Mouse (Mus musculus) Patski (cell line): ENCODE measurements around the gene Tmub2. TPM values are rescaled to one million over a fixed set of nuclear protein-coding genes. Genes with fewer than 3 reads are reported as not detected.

Source experiments
- ATAC-seq: fragments of 100-300 bp; one replicate; pipeline ENCODE4 v1.8.0; 2021
- CTCF ChIA-PET: fragments of 350-600 bp; sonication (Branson Sonifier 250); formaldehyde crosslinking; loops from one replicate; lab custom pipeline; 2022; ENCODE audit warnings: inconsistent platforms; lab: Charles Lee
- POLR2A ChIA-PET: fragments of 350-600 bp; sonication (Branson Sonifier 250); formaldehyde crosslinking; loops from one replicate; lab custom pipeline; 2022; ENCODE audit warnings: antibody characterized with exemption, inconsistent platforms; lab: Charles Lee
- DNase-seq: peaks from one replicate; pipeline ENCODE4 v3.0.0-alpha.2; 2011; ENCODE audit warnings: low read depth, low spot score
- H3K27me3 ChIP-seq: fragments of 371-371 bp; one replicate; pipeline ENCODE4 v1.5.1; 2021
- CTCF ChIP-seq: fragments of 100-300 bp; IDR thresholded peaks from one replicate; pipeline ENCODE4 v1.5.1; 2021
- in situ Hi-C: fragments of 300-500 bp; cut with MboI; formaldehyde crosslinking; loops from 3 replicates; pipeline ENCODE4 v1.11.1; 2018; ENCODE audit warnings: low pct_unique_long_range_greater_than_20kb, mixed read lengths
- polyA plus RNA-seq: library from polyadenylated mRNA; unstranded; gene quantifications from one replicate; pipeline ENCODE4 v1.2.3, GENCODE M21; 2021

Gene Tmub2
- polyA plus RNA-seq, 1 experiment from 2014 or later, result 60.5 TPM

DNA sequence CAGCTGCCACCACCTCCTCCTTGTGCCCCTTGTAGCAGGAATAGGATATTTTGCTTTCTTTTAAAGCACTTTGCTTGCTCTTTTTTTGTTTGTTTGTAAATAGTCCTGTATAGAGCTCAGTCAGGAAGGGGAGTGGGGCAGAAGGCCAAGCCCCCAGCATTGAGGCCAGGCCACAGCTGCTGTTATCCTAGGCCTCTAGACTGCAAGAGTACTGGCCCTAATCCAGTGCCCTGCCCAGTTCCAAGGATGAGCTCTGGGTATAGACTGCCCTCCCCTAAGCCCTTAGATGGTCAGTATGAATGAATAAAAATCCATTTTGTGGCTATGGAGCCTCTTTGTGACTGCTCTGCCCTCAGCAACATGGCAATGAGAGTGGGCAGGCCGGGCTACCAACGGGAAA lies 4.2 kb downstream of the Tmub2 start:
- DNase-seq (no peak), ATAC-seq (no peak)
- in situ Hi-C loops, result no loop called here
- no peak for TF ChIP-seq CTCF
- ChIA-PET POLR2A (no interaction called here), CTCF (no interaction called here)
- H3K27me3 ChIP-seq, result no peaks in the 10 kb centered on the region

DNA sequence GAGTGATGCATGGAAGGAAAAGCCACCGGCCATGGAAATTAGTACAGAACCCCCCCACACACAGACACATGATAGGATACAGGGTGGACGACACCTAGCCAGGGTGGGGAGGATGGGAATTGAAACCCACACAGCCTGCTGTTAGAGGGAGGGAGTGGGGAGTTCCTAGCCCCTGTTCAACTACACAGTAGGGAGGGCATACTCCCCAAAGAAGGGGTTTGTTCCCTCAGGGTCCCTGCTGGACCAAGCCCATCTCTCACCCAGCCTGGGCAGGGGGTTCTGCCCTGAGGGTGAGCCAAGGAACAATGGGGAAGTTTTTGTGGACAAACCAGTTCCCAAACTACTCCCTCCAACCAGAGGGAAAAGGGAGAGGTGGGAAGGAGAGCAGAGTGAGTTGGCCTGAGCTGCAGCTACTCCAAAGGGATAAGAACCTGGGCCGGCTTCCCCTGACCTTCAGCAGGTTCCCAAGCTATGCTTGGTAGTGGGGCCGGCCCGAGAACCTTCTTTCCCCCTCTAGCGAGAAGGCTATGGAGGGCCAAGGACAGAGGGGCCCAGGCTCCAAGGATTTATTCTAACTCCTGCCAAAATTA lies 4.9 kb downstream of the Tmub2 start:
- no peak for ATAC-seq
- ChIA-PET CTCF (no interaction called here), POLR2A (no interaction called here)
- no peak for DNase-seq
- TF ChIP-seq CTCF, result no peak
- no peaks in the 10 kb centered on the region for H3K27me3 ChIP-seq
- in situ Hi-C loops, result no loop called here

DNA sequence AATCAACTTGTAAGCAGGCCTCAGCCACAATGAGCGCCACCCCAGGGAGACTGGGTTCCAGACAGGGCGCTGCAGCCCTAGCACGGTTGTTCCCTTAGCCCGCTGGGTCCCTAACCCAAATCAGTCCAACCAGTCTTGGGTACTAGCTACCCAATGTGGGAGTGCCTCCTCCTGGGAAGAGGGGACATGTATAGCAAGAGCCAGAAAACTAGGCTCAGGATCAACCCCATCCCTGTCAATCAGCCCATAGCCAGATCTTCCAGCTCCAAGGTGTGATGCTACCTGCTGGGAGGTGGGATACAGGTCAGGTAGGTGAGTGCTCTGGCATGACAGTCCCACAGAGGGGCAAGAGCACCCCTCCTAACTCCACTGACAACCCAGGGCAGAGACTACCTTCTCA lies 5.4 kb downstream of the Tmub2 start:
- ChIA-PET CTCF (no interaction called here), POLR2A (interaction anchor here (0.6 to 0.7 kb wide), 3 partner anchors 16 to 45 kb away, joined by 3 to 5 read pairs (median 5); no protein-coding TSS in a partner anchor)
- no peak for DNase-seq
- ATAC-seq, result no peak
- in situ Hi-C loops, result no loop called here
- no peaks in the 10 kb centered on the region for H3K27me3 ChIP-seq
- TF ChIP-seq CTCF, result no peak

DNA sequence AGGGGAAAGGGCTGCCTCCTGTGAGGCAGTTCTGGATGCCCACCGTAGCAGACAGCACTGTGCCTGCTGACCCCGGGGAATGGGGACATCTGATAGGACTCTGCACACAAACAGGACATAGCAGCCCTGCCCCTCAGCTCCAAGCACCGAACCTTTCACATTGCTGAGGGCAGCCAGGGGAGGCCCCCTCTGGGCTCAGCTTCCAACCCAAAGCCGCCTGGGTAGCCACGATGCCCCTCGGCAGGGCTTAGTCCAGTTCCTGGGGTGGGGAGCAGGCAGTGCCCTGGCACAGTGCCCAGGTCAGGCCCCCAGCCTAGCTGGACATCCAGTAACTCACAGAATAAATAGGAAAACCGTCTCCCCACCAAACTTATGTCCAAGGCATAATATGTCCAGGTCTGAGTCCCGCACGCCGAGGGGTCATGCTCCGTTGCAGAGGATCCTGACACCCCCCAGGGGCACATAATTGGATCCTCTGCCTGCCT lies 6.4 kb downstream of the Tmub2 start:
- H3K27me3 ChIP-seq, result no peaks in the 10 kb centered on the region
- DNase-seq, result no peak
- ChIA-PET POLR2A (interaction anchor here (0.6 to 1.0 kb wide), 2 partner anchors 26 to 44 kb away, joined by 3 to 4 read pairs; no protein-coding TSS in a partner anchor), CTCF (no interaction called here)
- no peak for ATAC-seq
- TF ChIP-seq CTCF, result no peak
- in situ Hi-C loops, result no loop called here

DNA sequence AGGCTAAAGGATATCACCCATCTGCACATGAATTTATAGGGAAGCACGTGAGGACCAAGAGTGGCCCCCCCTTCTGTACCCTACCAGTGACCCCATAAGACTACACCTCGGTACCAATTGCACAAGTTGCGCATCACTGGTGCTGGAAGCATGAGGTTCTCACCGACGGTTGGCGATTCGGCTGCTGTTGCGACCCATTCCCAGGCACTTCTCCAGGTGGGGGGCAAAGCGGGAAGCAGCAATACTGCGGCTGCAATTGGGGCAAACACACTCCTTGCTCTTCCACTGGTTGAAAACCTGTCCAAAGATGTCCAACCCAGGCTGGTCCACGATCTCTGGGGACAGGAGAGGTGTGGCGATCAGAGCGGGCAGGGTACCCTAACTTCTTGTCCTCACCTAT lies 9.2 kb downstream of the Tmub2 start:
- in situ Hi-C loops, result no loop called here
- ChIA-PET CTCF (no interaction called here), POLR2A (interaction anchor here (1.5 kb wide), 1 partner anchor 9 kb away, joined by 4 read pairs; the partner anchor contains the start of gene Tmub2)
- no peak for TF ChIP-seq CTCF
- DNase-seq (no peak), ATAC-seq (no peak)
- no peaks in the 10 kb centered on the region for H3K27me3 ChIP-seq

DNA sequence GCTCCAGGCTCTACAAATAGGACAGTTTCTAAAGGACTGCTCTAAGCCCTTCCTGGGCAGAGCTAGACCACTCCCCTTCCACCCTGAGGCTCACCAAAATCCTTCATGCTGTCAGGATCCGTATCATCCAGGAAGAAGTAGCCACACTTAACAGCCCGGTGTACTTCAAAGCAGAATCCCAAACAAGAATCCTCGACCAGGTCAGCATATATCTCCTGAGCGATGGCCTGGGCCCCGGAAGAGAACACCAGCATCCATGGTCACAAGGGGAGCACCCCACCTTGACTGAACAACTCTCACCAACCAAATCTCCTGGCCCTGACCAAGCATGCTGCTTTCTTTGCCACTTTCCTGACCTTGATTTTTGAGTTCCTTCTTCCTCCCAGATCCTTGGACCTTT lies 9.7 kb downstream of the Tmub2 start:
- H3K27me3 ChIP-seq, result no peaks in the 10 kb centered on the region
- TF ChIP-seq CTCF, result no peak
- DNase-seq, result no peak
- POLR2A ChIA-PET, result interaction anchor here (1.5 kb wide), 1 partner anchor 9 kb away, joined by 4 read pairs; the partner anchor contains the start of gene Tmub2
- no peak for ATAC-seq
- CTCF ChIA-PET, result interaction anchor here (1.0 kb wide), 1 partner anchor 8 kb away, joined by 4 read pairs; no protein-coding TSS in a partner anchor
- in situ Hi-C loops, result no loop called here

DNA sequence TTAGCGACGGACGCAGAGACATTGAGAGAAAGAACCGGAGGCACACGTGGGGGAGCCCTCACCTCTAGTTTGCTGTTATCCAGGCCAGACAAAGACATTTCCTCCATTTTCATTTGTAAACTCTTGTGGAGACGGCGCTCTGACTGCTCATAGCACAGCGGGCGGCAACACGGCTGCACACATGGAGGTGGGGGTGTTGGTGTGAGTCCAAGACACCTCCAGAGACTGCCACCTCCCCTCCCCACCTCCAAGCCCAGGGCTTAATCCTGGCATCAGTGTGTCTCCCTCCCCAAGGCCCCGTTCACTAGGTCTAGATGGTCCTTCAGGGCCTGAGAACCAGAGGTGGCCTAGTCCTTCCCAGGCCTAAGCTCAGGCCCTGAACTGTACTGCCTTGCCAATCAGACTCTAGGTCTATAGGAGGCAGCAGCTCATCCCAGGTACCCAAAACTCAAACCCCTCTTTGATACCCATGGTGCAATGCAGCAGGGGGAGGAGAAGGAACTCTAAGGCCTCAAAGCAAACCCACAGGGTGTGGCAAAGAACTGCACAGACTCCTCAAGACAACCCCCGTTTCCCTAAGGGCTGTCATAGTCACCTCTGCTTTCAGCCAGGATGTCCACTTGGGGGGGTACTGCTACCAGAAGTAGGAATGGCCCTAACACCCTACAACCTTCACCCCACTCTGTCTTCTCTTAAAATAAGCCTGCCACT lies 10.3 kb downstream of the Tmub2 start:
- ATAC-seq (no peak), DNase-seq (no peak)
- CTCF ChIA-PET, result interaction anchor here (1.0 kb wide), 1 partner anchor 8 kb away, joined by 4 read pairs; no protein-coding TSS in a partner anchor
- H3K27me3 ChIP-seq, result no peaks in the 10 kb centered on the region
- in situ Hi-C loops, result no loop called here
- POLR2A ChIA-PET, result interaction anchor here (1.3 to 1.5 kb wide), 2 partner anchors 10 to 141 kb away, joined by 3 to 4 read pairs; partner anchors contain the start of gene Tmub2
- TF ChIP-seq CTCF, result no peak

DNA sequence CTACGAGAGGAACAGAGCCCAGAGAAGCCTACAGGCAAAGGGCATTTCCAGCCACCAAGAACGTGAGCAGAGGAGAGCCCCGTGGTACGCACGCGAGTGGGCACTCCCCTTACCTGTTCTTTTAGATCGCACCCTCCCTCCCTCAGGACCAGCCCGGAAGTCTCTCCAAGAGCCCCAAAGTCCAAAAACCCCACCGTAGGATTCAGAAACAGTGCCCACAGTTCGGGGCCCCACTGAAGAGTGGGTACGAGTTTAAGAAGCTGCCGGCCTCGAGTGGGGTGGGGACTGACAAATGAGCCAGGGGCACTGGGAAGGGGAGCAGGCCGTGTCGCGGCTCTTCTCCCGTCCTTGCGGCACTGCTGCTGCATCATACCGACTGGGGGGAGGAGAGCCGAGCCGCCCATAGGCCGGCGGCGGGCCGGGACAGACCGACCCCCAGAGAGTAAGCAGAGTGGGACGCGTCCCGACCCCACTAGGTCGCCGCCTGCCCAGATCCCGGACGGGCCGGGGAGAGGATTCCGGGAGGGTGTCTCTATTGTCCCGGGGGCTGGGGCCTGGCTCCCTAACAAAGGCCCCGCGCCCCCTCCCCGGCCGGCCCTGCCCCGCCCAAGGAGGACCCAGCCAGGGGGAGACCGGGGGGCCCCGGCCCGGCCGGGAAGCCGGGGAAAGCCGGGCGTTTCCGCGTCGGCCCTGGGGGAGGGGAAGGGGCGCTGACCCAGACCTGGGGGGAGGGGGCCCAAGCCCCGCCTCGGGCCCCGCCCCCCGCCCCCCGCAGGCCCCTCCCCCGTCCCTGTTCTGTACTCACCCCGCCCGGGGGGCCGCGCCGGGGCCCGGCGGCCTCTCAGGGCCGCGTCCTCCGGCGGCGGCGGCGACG lies 11.1 kb downstream of the Tmub2 start:
- in situ Hi-C loops, result no loop called here
- ChIA-PET POLR2A (interaction anchor here (1.3 kb wide), 1 partner anchor 140 kb away, joined by 3 read pairs; no protein-coding TSS in a partner anchor), CTCF (interaction anchor here (1.0 kb wide), 1 partner anchor 9 kb away, joined by 4 read pairs; no protein-coding TSS in a partner anchor)
- TF ChIP-seq CTCF, result no peak
- ATAC-seq, result peak; percentile 24
- DNase-seq, result no peak
- no peaks in the 10 kb centered on the region for H3K27me3 ChIP-seq

DNA sequence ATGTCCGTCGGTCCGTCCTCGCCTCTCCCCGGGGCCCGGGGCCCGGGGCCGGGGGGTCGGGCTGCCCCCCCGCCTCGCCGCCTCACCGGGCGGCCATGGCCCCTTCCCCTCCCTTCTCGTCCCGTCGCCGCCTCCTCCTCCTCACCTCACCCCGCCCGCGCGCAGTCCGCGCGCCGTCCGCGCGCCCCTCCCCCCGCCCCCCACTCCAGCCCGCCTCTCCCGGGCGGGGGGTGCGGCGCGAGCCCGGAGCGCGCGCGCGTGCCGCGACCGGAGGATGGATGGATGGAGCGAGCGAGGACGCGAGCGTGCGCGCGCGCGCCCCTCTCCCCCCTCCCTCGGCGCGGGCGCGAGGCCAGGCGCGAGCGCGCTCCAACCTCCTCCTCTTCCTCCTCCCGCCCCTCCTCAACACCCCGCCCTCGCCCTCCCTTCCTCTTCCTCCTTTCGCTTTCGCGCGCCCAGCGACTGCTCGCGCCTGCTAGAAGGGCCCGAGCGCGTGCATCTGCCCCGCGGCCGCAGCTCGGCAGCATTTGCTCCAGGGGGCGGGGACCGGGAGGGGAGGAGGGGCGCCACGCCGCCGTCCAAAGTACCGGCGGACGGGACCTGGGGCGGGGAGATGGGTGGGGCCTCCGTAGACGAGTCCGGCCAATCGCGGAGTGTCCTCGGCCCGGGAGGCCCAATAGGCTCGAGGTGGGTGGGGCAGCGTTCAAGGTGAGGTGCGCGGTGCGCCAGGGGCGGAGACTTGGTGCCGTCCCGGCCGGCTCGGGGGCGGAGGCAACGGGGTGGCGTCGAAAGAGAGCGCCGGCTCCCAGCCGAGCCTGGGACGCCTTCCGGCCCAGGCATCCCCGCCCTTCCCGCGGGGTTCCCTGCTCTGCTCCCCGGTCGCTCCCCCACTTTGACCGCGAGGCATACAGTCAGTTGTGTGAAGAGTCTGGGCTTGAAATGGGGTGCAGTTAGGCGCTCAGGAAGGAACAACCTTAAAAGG lies 12.1 kb downstream of the Tmub2 start, which contains the start of gene Atxn7l3:
Gene Atxn7l3, minus strand, starts transcription at position 141 of the 982 bp plus-strand sequence.
- TF ChIP-seq CTCF, result no peak
- H3K27me3 ChIP-seq, result no peaks in the 10 kb centered on the region
- ChIA-PET POLR2A (interaction anchor here (1.5 to 1.8 kb wide), 2 partner anchors 11 to 22 kb away, joined by 6 to 9 read pairs; partner anchors contain the start of gene Ubtf), CTCF (no interaction called here)
- peak; percentile 88 for DNase-seq
- in situ Hi-C loops, result no loop called here
- peak; percentile 92 for ATAC-seq
